Mouse (Mus musculus) ES-Bruce4 (cell line): ENCODE data around the gene Slc25a33.

Experiments
- CTCF ChIP-seq: IDR thresholded peaks from one replicate; pipeline ENCODE4 v1.8.1; 2011; ENCODE audit warnings: low read depth, low read length
- POLR2A ChIP-seq: IDR thresholded peaks from one replicate; pipeline ENCODE4 v1.8.1; 2011; ENCODE audit warnings: low read length; ENCODE audit not compliant: insufficient read depth

DNA sequence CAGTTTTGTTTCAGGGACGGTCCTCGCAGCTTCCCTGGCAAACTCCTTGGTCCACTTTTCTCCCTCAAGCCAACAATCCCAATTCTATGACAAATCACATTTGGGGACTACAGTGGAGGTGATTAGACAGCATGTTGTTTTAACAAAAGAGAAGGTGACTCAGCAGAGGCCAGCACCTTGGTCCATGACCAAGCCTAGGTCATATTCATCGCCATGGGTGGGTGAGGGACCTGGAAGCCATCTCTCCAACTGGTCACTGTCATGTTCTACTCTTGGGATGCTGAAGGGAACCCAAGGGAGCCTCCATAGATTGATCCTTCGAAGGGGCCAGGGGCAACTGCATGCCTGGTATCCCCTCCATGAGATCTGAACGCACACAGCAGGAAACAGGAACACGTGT, 39.8 kb downstream of the Slc25a33 start:
- TF ChIP-seq CTCF, result no peak
- TF ChIP-seq POLR2A, result no peak
